Mouse (Mus musculus) embryonic fibroblast, embryonic 13.5 days (primary cell): ENCODE measurements around the gene Ppp1r1a. TPM values are rescaled to one million over a fixed set of nuclear protein-coding genes. Genes with fewer than 3 reads are reported as not detected.

ENCODE experiments used
- H3K27ac ChIP-seq: 2 replicates; pipeline ENCODE4 v1.5.1; 2012; ENCODE audit warnings: low read length, control low read depth, inconsistent platforms; ENCODE audit not compliant: insufficient read depth
- H3K4me1 ChIP-seq: 2 replicates; pipeline ENCODE4 v1.6.1; 2011; ENCODE audit warnings: low read length; ENCODE audit not compliant: control insufficient read depth, insufficient read depth
- H3K4me3 ChIP-seq: 2 replicates; pipeline ENCODE4 v1.5.1; 2011; ENCODE audit warnings: mild to moderate bottlenecking, control low read depth, low read length; ENCODE audit not compliant: insufficient read depth
- CTCF ChIP-seq: IDR thresholded peaks from 2 replicates; pipeline ENCODE4 v1.5.1; 2011; ENCODE audit warnings: mild to moderate bottlenecking, control low read depth, low read length, moderate library complexity, borderline replicate concordance; ENCODE audit not compliant: insufficient read depth
- POLR2A ChIP-seq: IDR thresholded peaks from 2 replicates; pipeline ENCODE4 v1.6.1; 2011; ENCODE audit warnings: low read depth, mild to moderate bottlenecking, control low read depth, low read length, moderate library complexity
- polyA plus RNA-seq: library from polyadenylated mRNA; stranded (reverse); fragments of >200 nt; gene quantifications from 2 replicates; pipeline ENCODE4 v1.2.4, GENCODE M21; 2011; ENCODE audit warnings: low read depth; ENCODE audit not compliant: missing spikeins, insufficient read length

The Ppp1r1a gene
- polyA plus RNA-seq, 1 experiment, result 2.1 TPM

GRCm38 (mm10) chr15:103518600-103519385 is 19.0 kb downstream of the Ppp1r1a start:
- Histone ChIP-seq H3K4me1 (peaks cover 12% of the 10 kb centered on the region; the same call in 1 of the 2 replicates), H3K4me3 (no peak overlapping the region), H3K27ac (peak overlapping the region; percentile 54; the same call in 1 of the 2 replicates)
- no peak for TF ChIP-seq POLR2A
- no peak for TF ChIP-seq CTCF

- Histone ChIP-seq H3K4me3 (no peak overlapping the region), H3K4me1 (peaks cover 12% of the 10 kb centered on the region; the same call in 1 of the 2 replicates), H3K27ac (no peak overlapping the region)
- TF ChIP-seq POLR2A (0 out of 2 replicates have a peak, but pooled peaks have one; percentile 32), CTCF (no peak)
These were observed 22.9 kb downstream of the Ppp1r1a start for GRCm38 (mm10) chr15:103514914-103515313.

GRCm38 (mm10) chr15:103514119-103514518 is 23.7 kb downstream of the Ppp1r1a start:
- TF ChIP-seq POLR2A (peak; percentile 75), CTCF (no peak)
- H3K27ac ChIP-seq, result no peak overlapping the region
- H3K4me3 ChIP-seq, result peak overlapping the region; percentile 28; the same call in 1 of the 2 replicates
- peaks cover 9% of the 10 kb centered on the region; the same call in 1 of the 2 replicates for H3K4me1 ChIP-seq

GRCm38 (mm10) chr15:103513621-103514031 is 24.2 kb downstream of the Ppp1r1a start:
- H3K4me1 ChIP-seq, result peaks cover 6% of the 10 kb centered on the region; the same call in 1 of the 2 replicates
- no peak overlapping the region for H3K4me3 ChIP-seq
- H3K27ac ChIP-seq, result no peak overlapping the region
- no peak for TF ChIP-seq CTCF
- no peak for TF ChIP-seq POLR2A

GRCm38 (mm10) chr15:103511652-103512051 is 26.2 kb downstream of the Ppp1r1a start:
- no peak overlapping the region for H3K4me3 ChIP-seq
- H3K27ac ChIP-seq, result no peak overlapping the region
- 0 out of 2 replicates have a peak, but pooled peaks cover 3% of the 10 kb centered on the region for H3K4me1 ChIP-seq
- TF ChIP-seq POLR2A (no peak), CTCF (no peak)

GRCm38 (mm10) chr15:103509317-103509716 is 28.5 kb downstream of the Ppp1r1a start:
- TF ChIP-seq CTCF, result no peak
- no peak for TF ChIP-seq POLR2A
- H3K27ac ChIP-seq, result no peak overlapping the region
- no peak overlapping the region for H3K4me3 ChIP-seq
- H3K4me1 ChIP-seq, result no peaks in the 10 kb centered on the region

GRCm38 (mm10) chr15:103503660-103504059 is 34.1 kb downstream of the Ppp1r1a start:
- Histone ChIP-seq H3K4me3 (no peak overlapping the region), H3K27ac (no peak overlapping the region)
- TF ChIP-seq CTCF (no peak), POLR2A (no peak)

GRCm38 (mm10) chr15:103503251-103503600 is 34.6 kb downstream of the Ppp1r1a start:
- no peaks in the 10 kb centered on the region for H3K4me1 ChIP-seq
- no peak for TF ChIP-seq CTCF
- H3K4me3 ChIP-seq, result peak overlapping the region; percentile 45
- no peak overlapping the region for H3K27ac ChIP-seq

More at GRCm38 (mm10) chr15:103503660-103504059, 34.1 kb downstream of the Ppp1r1a start:
- H3K4me1 ChIP-seq, result no peaks in the 10 kb centered on the region

GRCm38 (mm10) chr15:103502435-103503250 is 35.2 kb downstream of the Ppp1r1a start, which contains the start of gene Pde1b:
Gene Pde1b, plus strand, starts transcription at chr15:103503034.
- Histone ChIP-seq H3K27ac (no peak within 1 kb of the TSS), H3K4me1 (no peaks in the 10 kb centered on the region), H3K4me3 (peak within 1 kb of the TSS; percentile 45)
- TF ChIP-seq POLR2A (no peak), CTCF (no peak)

GRCm38 (mm10) chr15:103501186-103501585 is 36.6 kb downstream of the Ppp1r1a start:
- H3K4me3 ChIP-seq, result no peak overlapping the region
- TF ChIP-seq CTCF (no peak), POLR2A (no peak)

More at GRCm38 (mm10) chr15:103501186-103501585, 36.6 kb downstream of the Ppp1r1a start:
- no peak overlapping the region for H3K27ac ChIP-seq
- H3K4me1 ChIP-seq, result peaks cover 8% of the 10 kb centered on the region
